In genomic region chr8:114590336-114590867, GRCm38 (mm10) we compare ENCODE assay signal across 20 mouse cellular contexts.
A peak's percentile ranks its signal among the peaks of the same experiment; 100 is the strongest.
DNase-seq lines count a peak whose midpoint lies in the region; ATAC-seq and TF ChIP-seq lines count a peak whose summit lies in the region.
"Had no signal": no experiment of that assay in that cellular context is flagged by ENCODE, and none has a peak within 500 bp of the region (broad histone marks: within the 10 kb centered on the region; RNA-seq: fewer than 3 reads in every experiment).

No protein-coding gene starts in this region.

- DNase-seq in cerebellum, adult 9-11 months, result peak; percentile 66
- DNase-seq in heart, adult 11 months, result peak; percentile 66
- DNase-seq in heart, postnatal 36 days, result no peak
- peak; percentile 60 for DNase-seq in brain, embryonic 14.5 days (ENCODE audit: low read depth)
- DNase-seq in right cerebral cortex, postnatal 10 days (ENCODE audit: low spot score in 2 of 2), result no peak
- DNase-seq: adrenal gland, adult 2 months; kidney, adult 9 months; kidney, postnatal 14 days; thymus, adult 18-20 months; thymus, postnatal 4 days had no signal

- peaks cover 55% of the 10 kb centered on the region for H3K4me1 ChIP-seq in neural tube, embryonic 13.5 days (replicated peaks)
- H3K4me1 ChIP-seq: heart, embryonic 13.5 days; stomach, embryonic 15.5 days had no signal

- no peak overlapping the region for H3K4me2 ChIP-seq in neural tube, embryonic 13.5 days
- H3K4me2 ChIP-seq: embryonic facial prominence, embryonic 15.5 days; heart, embryonic 13.5 days; intestine, embryonic 15.5 days; midbrain, embryonic 11.5 days; stomach, embryonic 15.5 days had no signal

- intact Hi-C loops in heart, postnatal 36 days (cut with DNase I), result no loop called here

- no peak overlapping the region for H3K9ac ChIP-seq in neural tube, embryonic 13.5 days
- H3K9ac ChIP-seq: embryonic facial prominence, embryonic 15.5 days; heart, embryonic 13.5 days; intestine, embryonic 15.5 days; stomach, embryonic 15.5 days had no signal

- no peaks in the 10 kb centered on the region; the same call in 1 of the 2 replicates for H3K27me3 ChIP-seq in neural tube, embryonic 13.5 days
- H3K27me3 ChIP-seq: heart, embryonic 13.5 days; intestine, embryonic 15.5 days; Patski; stomach, embryonic 15.5 days had no signal

- 45% methylated on average over 12 of the region's 12 CpGs for WGBS in neural tube, embryonic 13.5 days

- no peak for TF ChIP-seq POLR2A in brain, embryonic 14.5 days (IDR thresholded peaks at IDR 0.05; ENCODE audit: borderline replicate concordance, extremely low read depth, insufficient read depth, insufficient read length, poor library complexity, severe bottlenecking)

- no peak for ATAC-seq in cerebellum, adult (ENCODE audit: insufficient number of reproducible peaks, low FRiP score, low TSS enrichment)
- ATAC-seq in neural tube, embryonic 13.5 days (ENCODE audit: low read depth), result no peak
- no peak for ATAC-seq in activated CD4-positive, CD25-positive, alpha-beta regulatory T cell, adult 4 months
- ATAC-seq: intestine, embryonic 15.5 days; Patski had no signal

- no peaks in the 10 kb centered on the region for H3K36me3 ChIP-seq in neural tube, embryonic 13.5 days
- H3K36me3 ChIP-seq: embryonic facial prominence, embryonic 15.5 days; heart, embryonic 13.5 days; intestine, embryonic 15.5 days; stomach, embryonic 15.5 days had no signal

- TF ChIP-seq CTCF in brain, embryonic 14.5 days (IDR thresholded peaks at IDR 0.05; ENCODE audit: borderline replicate concordance, extremely low read depth, insufficient read depth, insufficient read length), result no peak

- H3K4me3 ChIP-seq in neural tube, embryonic 13.5 days, result no peak overlapping the region
- H3K4me3 ChIP-seq: embryonic facial prominence, embryonic 15.5 days; heart, adult 2 months; heart, embryonic 13.5 days; intestine, embryonic 15.5 days; stomach, embryonic 15.5 days had no signal

- H3K9me3 ChIP-seq in neural tube, embryonic 13.5 days, result no peaks in the 10 kb centered on the region
- H3K9me3 ChIP-seq: embryonic facial prominence, embryonic 15.5 days; heart, embryonic 13.5 days; intestine, embryonic 15.5 days; stomach, embryonic 15.5 days had no signal

- H3K27ac ChIP-seq in neural tube, embryonic 13.5 days (replicated peaks), result peak overlapping the region; percentile 82; the same call in 1 of the 2 replicates
- H3K27ac ChIP-seq: heart, adult 2 months; heart, embryonic 13.5 days; intestine, embryonic 15.5 days had no signal

Comparison
In these comparisons a context has a peak if more than half of its experiments do, and no peak if none do; other contexts are left out.
1. DNase-seq: peak in cerebellum, adult 9-11 months (single experiment), heart, adult 11 months (single experiment) and brain, embryonic 14.5 days (single experiment); none in heart, postnatal 36 days (0 of 2) and right cerebral cortex, postnatal 10 days (0 of 2).